Mouse (Mus musculus) CH12.LX (cell line): ENCODE measurements around the gene Col18a1.

ENCODE experiments used
- KAT2A ChIP-seq: IDR thresholded peaks from 2 replicates; pipeline ENCODE4 v1.6.1; 2012; ENCODE audit warnings: low read length, improper control_type of control experiment, inconsistent platforms; ENCODE audit not compliant: insufficient replicate concordance
- POLR2A ChIP-seq: IDR thresholded peaks from 2 replicates; pipeline ENCODE4 v1.6.1; 2011; ENCODE audit warnings: low read depth, mild to moderate bottlenecking, improper control_type of control experiment, low read length
- TBP ChIP-seq: conservative IDR thresholded peaks from 2 replicates; pipeline ENCODE4 v1.6.1; 2011; ENCODE audit warnings: low read depth, low read length, improper control_type of control experiment

DNA sequence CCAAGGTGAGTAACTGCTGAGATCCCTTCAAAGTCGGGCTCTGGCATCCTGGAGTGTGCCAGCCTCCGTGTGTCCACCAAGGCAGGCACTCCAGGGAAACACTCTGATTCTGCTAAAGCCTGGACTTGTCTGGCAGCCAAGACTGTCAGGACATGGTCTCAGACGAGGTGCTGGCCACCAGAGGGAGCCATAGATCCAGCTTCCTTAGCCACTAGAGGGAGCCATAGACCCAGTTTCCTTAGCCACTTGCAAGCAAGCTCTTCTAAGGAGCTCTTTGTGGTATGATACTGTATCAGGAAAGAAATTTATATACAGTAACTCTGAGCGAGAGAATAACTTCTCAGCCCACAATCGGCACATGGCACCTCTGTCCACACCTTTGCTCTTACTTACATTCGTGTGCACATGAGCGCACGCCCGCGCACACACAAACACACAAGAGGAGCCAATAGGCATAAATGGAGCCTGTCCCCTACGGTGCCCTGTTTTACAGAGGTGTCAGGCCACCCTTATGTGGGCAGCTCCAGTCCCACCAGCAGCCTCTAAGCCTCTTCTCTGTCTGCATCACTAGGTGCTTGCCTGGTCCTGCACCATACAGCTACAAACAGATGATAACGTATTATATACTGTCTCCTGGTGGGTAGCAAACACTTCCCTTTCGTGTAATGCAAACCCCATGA, 35.6 kb downstream of the Col18a1 start:
- TF ChIP-seq TBP: no peak
- TF ChIP-seq POLR2A: no peak
- TF ChIP-seq KAT2A: no peak
